Mouse (Mus musculus) monocyte, adult 5-6 weeks (primary cell): ENCODE data around the gene Itgb6. TPM values are rescaled to one million over a fixed set of nuclear protein-coding genes. Genes with fewer than 3 reads are reported as not detected.

Experiments
- ATAC-seq: fragments of 153-309, 156-312 bp; replicated peaks from 2 replicates; pipeline ENCODE4 v1.8.0; 2017; ENCODE audit warnings: mild to moderate bottlenecking; ENCODE audit not compliant: low TSS enrichment, insufficient number of reproducible peaks, severe bottlenecking, poor library complexity, low FRiP score
- total RNA-seq: library from RNA; stranded (forward); fragments of 200-1000, 200-491, 200-594 nt; gene quantifications from 3 replicates; pipeline ENCODE4 v1.2.3, GENCODE M21; 2017

The Itgb6 gene
- not detected in 3 replicates for total RNA-seq

DNA sequence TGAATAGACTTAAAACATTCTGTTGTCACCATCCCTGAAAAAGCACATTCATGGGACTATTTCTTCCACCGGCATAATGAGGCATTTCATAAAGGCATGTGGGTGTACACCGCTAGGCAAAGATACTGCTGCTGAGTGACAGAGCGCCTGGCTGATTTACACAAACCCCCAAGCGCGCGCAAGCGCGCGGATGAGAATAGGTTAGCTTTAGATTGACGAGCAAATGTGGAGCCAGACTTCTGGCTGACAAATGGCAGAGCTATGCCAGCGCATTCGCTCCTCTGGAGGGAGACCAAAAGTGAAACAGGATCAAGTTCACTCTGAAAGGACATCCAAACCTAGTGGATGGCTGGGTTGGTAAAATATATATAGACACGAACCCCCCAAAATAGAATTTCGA is at the start of gene Itgb6:
TSS of gene Itgb6 (minus strand) at position 130 of the 400 bp plus-strand sequence.
- no peak for ATAC-seq

DNA sequence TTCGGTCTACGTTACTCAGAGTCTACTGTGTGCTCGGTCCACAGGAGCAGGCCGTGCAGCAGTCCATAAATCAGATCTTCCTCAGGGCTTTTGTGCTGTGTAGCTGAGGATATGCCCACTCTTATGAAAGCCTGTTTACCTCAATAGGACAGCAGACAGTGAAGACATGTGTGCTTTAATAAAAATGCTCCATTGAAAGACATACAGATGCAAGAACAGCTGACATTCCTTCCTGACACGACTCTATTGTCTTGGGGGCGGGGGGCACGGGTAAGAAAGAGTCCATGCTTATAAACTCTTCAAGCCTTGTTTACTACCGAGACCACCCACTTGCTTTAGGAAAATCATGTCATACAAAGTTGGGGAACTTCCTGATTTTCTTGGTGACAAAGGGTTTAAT is 44.0 kb upstream of the Itgb6 start:
- ATAC-seq: no peak

DNA sequence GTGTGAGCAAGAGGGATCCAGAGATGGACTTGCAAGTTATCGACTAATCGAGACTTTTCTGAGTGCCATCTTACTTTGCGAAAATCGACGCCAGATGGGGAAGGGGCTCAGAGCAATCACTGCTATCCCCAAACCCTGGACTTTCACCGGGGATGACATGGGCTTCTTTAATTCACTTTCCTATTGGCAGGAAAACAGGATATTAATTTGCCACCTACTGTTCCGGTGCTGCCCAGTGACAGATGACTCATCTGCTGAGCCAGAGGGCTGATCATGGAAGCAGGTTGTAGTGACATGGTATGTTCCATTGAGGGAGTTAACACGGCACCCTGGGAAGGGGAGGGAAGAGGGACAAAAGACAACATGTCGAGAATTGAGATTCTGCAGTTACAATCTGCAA is 33.8 kb upstream of the Itgb6 start:
- ATAC-seq: no peak

DNA sequence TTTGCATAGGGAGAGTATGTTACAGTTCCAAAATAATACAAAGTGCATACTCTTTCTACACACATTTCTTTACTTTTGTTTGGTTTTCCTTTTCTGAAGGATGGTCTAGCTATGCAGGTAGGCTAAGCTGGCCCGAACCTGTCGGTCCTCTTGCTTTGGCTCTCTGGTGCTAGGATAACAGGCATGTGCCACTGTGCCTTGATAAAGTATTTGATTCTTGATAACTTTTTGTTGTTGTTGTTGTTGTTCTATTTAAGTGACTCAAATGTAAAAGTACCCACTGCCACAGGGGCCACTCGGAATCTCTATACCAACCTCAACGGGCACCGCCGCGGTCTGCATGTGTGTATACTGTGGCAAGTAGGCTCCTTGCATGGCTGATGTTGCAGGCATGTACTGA is 32.7 kb upstream of the Itgb6 start:
- ATAC-seq: no peak

DNA sequence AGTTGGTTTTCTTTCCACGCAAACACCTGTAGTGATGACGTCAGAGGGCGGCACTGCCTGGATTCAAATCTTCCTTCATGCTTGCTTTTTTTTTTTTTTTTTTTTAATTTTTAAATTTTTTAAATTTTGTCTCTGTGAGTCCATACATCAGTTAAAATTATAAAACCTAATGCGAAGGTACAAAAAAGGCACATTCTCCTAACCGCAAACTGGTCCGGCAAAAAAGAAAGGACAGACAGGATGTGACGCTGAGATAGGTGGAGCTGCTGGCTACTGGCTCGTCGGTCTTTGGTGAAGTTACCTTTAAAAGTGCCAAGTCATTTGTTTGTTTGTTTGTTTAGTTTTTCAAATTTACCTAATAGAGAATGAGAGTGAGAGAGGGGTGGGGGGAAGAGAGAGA is 28.8 kb upstream of the Itgb6 start:
- ATAC-seq: no peak

DNA sequence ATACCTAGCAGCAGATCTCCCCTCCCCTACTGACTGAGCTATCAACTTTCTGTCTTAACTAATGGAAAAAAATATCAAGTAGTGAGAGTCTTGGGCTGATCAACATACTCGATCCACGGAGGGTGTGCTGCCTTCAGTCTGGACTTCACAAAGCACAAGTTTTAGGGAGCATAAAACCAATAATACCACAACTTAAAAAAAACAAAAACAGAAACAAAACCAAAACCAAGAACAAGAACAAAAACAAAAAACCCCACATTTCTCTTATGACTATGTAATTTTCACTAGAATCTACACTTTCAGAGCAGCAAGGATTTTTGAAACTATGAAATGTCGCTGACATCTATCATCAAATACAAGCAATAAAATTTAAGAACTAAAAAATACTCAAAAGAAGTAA is 28.1 kb upstream of the Itgb6 start:
- no peak for ATAC-seq

DNA sequence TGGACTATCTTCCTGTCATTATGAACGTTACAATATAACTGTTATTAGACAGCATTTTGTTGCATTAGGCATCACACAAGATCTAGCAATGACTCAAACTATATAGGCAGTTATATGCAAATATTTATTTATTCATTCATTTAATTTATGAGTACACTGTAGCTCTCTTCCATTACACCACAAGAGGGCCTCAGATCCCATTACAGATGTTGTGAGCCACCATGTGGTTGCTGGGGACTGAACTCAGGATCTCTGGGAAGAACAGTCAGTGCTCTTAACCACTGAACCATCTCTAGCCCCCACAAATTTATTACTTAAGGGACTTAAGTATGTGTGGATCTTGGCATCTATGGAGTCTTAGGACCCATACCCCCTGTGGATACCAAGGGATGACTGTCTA is 26.1 kb upstream of the Itgb6 start:
- no peak for ATAC-seq

DNA sequence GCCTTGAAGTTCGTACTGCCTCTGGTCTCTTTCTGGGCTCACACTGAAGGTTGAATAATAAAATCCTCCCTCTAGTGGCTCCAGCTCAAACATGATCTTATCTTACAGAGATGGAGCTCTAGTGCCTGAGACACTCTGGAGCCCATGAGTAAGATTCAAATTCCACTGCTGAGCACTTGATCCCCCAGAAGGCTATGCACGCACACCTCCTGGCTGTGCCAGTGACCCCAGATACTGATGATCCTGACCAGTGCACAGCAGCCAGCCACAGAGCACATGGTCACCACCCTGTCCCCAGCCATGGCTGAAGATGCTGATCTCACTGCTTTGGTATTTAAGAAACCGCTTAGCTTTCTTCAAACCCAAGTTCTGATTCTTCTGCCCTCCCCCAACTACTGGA is 25.1 kb upstream of the Itgb6 start:
- no peak for ATAC-seq

DNA sequence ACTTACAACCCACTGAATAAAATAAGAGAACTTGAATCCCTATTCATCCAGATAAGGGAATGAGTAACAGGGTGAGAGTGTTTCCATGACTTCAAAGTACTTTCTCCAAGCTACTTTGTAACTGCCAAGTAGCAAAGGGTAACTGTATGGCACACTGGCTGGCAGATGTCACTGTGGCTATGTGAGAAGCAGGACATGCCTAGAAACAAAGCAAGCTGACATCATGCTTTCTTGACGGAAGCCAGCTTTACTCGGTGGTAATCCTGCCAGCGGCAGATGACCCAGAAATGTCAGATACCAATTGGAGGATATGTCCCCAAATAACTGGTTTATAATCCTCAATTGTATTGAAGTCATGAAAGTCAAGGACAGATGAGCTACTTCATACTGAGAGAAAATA is 22.2 kb upstream of the Itgb6 start:
- no peak for ATAC-seq

DNA sequence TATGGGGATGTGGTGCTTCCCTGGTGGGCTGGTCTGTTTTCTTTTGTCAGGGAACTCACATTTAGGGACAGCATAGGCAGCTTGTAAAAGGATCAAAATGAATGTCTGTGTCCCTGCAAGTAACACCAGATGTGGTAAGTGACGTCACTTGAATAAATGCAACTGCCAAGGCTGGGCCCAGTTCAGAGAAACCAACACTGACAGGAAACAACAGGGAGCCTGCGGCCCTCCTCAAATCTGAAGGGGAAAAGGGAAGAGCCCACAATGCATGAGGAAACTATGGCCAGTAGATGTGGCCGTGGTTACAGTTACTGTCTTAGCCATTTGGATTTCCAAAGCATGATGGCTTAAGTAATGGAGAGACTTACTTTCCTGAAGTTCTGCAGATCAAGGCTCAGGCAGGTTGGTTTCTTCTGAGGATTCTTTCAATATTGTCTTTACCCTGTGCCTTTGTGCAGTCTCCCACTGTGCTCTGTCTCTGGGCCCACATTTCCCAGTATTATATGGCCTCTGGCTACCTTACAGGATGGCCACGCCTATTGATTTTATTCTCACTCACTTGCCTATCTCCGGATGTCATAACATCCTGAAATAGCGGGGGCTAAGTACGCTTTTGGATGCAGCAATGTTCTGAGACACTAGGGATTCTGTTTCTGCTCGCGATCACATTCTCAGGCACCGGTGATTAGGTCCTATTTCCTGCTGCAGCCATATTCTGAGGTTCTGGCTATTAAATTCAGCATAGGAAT is 17.1 kb upstream of the Itgb6 start:
- no peak for ATAC-seq

DNA sequence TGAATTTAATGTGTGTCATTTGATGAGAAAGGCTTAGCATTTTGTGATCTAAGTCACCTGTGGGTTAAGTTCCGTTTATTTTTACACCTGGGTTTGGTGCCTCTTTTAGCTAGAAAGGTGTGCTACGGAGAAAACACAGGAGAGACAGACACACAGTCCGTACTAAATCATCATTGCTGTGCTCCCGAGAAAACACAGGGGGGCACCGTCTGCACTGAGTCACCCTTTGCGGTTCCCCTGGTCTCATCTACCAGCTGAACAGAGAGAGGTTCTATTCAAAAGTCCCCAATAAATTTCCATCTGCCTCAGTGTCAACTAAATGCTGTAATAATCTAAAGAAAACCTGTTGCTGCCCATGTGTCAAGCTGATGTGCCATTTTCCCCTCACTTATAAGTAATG is 8.5 kb upstream of the Itgb6 start:
- no peak for ATAC-seq

DNA sequence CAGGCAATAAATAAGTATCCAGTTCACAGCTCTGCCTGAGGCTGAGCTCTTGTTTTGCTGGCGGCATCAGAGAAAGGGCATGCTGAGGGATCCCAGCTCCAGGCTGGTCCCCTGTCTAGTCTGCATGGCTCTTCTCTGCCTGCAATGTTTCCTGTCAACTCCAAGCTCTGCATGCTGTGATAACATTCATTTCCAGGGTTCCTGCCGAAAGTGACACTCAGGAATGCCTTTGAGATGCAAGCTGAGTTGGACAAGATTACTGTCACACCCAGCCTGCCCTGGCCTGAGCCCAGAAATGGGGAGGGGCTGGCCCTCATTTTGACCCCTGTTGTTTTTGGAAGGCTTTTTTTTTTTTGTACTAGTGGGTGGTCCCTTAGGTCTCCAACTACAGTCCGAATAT is 7.6 kb upstream of the Itgb6 start:
- ATAC-seq: no peak

DNA sequence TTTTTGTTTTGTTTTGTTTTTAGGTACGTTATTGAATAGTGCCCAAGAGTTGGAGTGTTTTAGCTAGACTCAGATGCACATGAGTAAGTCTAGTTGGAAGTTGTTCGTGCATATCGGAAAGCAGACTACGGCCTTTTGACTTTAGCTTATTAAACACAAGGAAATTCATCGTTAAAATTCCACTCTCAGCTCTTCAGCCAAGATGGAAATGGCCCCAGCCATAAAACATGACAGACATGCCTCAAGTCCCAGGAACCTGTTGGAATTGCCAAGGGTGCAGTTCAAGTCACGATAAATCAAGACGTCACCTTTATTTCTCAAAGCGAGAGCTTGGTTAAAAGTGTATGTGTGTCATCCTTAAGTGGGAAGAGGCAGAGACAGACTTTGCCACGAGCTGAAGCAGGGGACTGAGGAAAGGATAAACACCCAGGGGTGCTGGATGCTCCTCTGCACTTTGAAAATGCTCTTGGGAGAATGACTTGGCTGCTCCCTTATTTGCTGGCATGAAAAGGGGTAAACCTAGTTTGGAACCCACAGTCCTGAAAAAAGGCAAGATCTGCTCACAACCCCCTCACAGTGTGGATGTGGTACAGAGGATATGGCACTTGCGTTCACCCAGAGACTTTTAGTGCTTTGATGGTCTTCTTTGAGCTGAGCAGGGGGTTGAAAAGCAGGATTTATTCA is 6.6 kb upstream of the Itgb6 start:
- ATAC-seq: no peak

DNA sequence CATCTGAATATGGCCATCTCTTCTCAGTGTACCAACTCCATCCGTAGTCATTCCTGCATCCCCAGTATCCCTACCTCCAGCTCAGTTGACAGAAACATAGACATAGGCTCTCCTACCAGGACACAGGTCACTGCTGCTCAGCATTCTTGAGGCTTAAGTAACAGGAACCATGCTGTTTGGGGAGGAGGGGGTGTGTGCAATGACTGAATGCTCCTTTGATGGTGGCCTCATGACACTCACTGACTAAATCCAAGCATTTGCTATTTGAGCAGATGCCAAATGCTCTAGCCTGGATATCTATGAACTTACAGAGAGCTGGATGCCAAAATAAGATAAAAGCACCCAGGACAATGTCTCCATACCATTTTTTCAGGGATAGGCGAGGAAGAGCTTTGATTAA is 2.2 kb upstream of the Itgb6 start:
- ATAC-seq: no peak

DNA sequence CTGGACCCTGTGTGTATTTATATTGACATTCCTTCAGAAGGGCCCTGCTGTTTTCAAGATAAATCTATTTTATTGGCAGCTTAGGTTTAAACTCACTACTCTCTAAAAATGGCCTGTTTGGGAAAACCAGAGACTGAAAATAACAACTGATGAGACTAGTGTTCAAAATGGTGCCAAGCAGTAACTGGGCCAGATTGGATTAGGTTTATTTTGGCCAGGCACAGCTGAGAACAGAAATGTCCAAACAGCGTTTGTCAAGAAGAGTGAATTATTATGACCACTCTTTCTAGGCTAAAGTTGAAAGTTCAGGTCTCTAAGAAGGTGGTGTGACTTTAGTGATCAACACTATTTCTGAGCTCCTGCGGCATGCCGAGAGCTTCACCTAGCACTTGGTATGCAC is 524 bp upstream of the Itgb6 start:
- ATAC-seq: no peak

DNA sequence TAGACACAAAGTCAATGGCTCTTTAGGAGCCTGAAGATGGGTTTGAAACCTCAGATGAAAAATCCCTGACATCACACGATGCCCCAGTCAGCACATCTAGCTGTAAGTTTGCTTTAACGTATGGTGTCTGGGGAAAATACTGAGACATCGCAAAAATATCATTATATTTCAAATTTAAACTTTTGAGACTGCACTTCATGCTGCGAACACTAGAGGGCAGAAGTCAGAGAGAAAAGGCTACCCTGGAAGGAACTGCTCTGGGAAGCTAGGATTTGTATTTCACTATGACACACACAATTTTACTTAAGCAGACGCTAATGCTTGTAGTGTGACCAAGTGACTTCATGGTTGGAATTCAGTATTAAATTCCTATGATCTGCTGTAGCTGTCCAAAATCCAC is 1.5 kb downstream of the Itgb6 start:
- no peak for ATAC-seq

DNA sequence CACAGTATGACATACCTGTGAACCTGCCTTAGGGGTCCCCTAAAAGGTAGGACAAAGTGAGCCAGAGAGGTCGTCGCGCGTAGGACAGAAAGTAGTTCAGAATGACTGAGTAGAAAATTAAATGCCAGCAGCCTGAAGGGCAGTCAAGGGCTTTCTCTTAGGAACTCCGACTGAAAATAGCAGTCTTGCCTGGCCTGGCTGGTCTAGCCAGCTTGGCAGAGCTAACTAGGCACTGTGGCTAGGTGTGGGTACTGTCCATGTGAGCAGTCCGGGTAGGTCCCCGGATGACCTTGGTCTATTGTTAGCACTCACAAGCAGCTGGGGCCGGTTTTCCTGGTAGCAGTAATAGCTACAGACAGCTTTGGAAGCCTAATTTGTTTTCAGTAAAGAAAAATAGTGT is 2.2 kb downstream of the Itgb6 start:
- no peak for ATAC-seq

DNA sequence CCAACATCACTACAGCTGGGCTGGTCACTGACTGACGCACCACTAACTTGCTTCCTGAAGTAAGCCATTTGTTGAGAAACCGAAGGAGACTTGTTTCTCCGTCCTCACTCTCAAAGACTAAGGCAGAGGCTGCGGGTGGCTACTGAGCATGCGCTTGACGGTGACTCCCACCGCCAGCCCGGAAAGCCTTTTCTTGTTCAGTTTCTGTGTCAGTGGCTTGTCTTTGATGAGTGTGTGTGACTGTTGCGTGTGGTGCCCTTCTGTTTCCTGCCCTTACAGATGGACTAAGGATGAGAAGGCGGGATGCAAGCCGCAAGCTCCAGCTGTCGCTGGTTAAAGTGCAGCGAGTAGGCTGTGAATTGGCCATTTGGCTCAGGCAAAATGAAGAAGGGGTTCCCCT is 5.1 kb downstream of the Itgb6 start:
- no peak for ATAC-seq

DNA sequence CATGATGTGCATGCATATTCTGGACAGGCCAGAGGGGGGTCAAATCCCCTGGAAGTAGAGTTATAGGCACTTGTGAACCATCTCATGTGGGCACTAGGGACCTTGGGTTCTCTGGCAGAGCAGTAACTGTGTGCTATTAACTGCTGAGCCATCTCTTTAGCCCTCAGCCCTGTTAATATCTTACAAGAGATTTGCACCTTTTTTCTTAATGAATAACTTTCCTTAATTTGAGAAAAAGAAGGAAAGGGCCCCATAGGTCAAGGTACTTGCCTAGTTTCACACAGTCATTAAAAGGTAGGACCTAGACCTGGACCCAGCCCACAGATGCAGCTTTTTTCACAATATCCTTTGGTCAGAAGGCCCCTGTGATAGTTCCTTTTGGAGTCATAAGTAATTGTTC is 5.9 kb downstream of the Itgb6 start:
- ATAC-seq: no peak

DNA sequence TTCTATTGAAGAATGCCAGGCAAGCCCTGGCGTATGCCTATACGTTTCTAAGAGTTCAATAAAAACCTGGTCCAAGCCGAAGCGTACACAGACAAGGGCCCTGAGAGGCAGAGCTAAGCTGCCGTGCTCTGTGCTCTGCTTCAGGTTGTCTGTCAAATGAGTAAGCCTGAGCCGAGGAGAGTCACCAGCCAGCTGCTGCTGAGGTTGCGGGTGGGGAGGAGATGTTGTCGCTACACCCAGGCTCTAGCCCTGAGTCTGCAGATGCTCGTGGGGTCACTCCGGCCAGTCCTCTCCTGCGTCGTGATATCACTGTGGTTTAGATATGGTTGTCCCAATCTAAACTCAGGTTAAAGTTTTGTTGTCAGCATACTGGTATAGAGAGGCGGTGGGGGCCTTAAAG is 6.7 kb downstream of the Itgb6 start:
- ATAC-seq: no peak
